8 mouse cellular contexts compared by ENCODE assay signal in genomic region chr6:43774490-43774889, GRCm38 (mm10).
DNase-seq lines count a peak whose midpoint lies in the region; ATAC-seq lines count a peak whose summit lies in the region.

No protein-coding gene starts in this region.

- no peak overlapping the region for H3K4me3 ChIP-seq in embryonic facial prominence, embryonic 14.5 days (ENCODE audit: low read depth, low read length)
- H3K4me3 ChIP-seq in embryonic facial prominence, embryonic 10.5 days, result no peak overlapping the region
- no peak overlapping the region for H3K4me3 ChIP-seq in liver, embryonic 12.5 days

- H3K4me1 ChIP-seq in embryonic facial prominence, embryonic 14.5 days (ENCODE audit: control insufficient read depth, insufficient read depth, low read length), result no peaks in the 10 kb centered on the region
- no peaks in the 10 kb centered on the region for H3K4me1 ChIP-seq in embryonic facial prominence, embryonic 10.5 days
- H3K4me1 ChIP-seq in liver, embryonic 12.5 days, result no peaks in the 10 kb centered on the region

- H3K9me3 ChIP-seq in embryonic facial prominence, embryonic 14.5 days (ENCODE audit: control insufficient read depth, low read length), result no peaks in the 10 kb centered on the region
- H3K9me3 ChIP-seq in embryonic facial prominence, embryonic 10.5 days, result no peaks in the 10 kb centered on the region
- H3K9me3 ChIP-seq in liver, embryonic 12.5 days (replicated peaks), result no peaks in the 10 kb centered on the region

- H3K27me3 ChIP-seq in embryonic facial prominence, embryonic 14.5 days (replicated peaks; ENCODE audit: control insufficient read depth, insufficient read depth, low read length), result no peaks in the 10 kb centered on the region
- H3K27me3 ChIP-seq in embryonic facial prominence, embryonic 10.5 days (replicated peaks; ENCODE audit: low read depth, poor library complexity, severe bottlenecking), result no peaks in the 10 kb centered on the region
- H3K27me3 ChIP-seq in liver, embryonic 12.5 days (replicated peaks), result no peaks in the 10 kb centered on the region

- no peak overlapping the region for H3K27ac ChIP-seq in embryonic facial prominence, embryonic 14.5 days (replicated peaks; ENCODE audit: low read depth, low read length)
- no peak overlapping the region for H3K27ac ChIP-seq in embryonic facial prominence, embryonic 10.5 days (replicated peaks)
- no peak overlapping the region for H3K27ac ChIP-seq in liver, embryonic 12.5 days

- H3K4me2 ChIP-seq in embryonic facial prominence, embryonic 14.5 days (ENCODE audit: low read depth, low read length), result no peak overlapping the region
- no peak overlapping the region for H3K4me2 ChIP-seq in liver, embryonic 12.5 days

- ATAC-seq in embryonic facial prominence, embryonic 14.5 days (ENCODE audit: low read depth), result no peak
- ATAC-seq in liver, embryonic 12.5 days, result no peak

- H3K9ac ChIP-seq in embryonic facial prominence, embryonic 14.5 days (ENCODE audit: low read depth, low read length), result no peak overlapping the region
- no peak overlapping the region for H3K9ac ChIP-seq in liver, embryonic 12.5 days

- peak; percentile 1 for DNase-seq in embryonic facial prominence, embryonic 14.5 days (ENCODE audit: low spot score)
- no peak for DNase-seq in embryonic facial prominence, embryonic 10.5 days (ENCODE audit: low spot score)
- peak; percentile 41 for DNase-seq in 416B (ENCODE audit: low read depth)
- peak; percentile 4 for DNase-seq in adrenal gland, postnatal 25 days
- peak; percentile 5 for DNase-seq in kidney, postnatal 14 days
- no peak for DNase-seq in urinary bladder, adult 2 months (ENCODE audit: low spot score)
- DNase-seq in spleen, postnatal 4 days (ENCODE audit: low spot score in 2 of 2), result no peak

- WGBS in embryonic facial prominence, embryonic 14.5 days, result 32% methylated on average over 4 of the region's 4 CpGs
- 44% methylated on average over 4 of the region's 4 CpGs for WGBS in embryonic facial prominence, embryonic 10.5 days
- WGBS in liver, embryonic 12.5 days (ENCODE audit: insufficient replicate concordance), result 65% methylated on average over 4 of the region's 4 CpGs

- no peaks in the 10 kb centered on the region for H3K36me3 ChIP-seq in embryonic facial prominence, embryonic 14.5 days (ENCODE audit: control insufficient read depth, insufficient read depth, low read length)
- H3K36me3 ChIP-seq in embryonic facial prominence, embryonic 10.5 days (replicated peaks), result no peaks in the 10 kb centered on the region
- H3K36me3 ChIP-seq in liver, embryonic 12.5 days, result no peaks in the 10 kb centered on the region

Comparison
In these comparisons a context has a peak if more than half of its experiments do, and no peak if none do; other contexts are left out.
1. DNase-seq: peak in embryonic facial prominence, embryonic 14.5 days (single experiment), 416B (single experiment), adrenal gland, postnatal 25 days (single experiment) and kidney, postnatal 14 days (single experiment); none in embryonic facial prominence, embryonic 10.5 days (single experiment), urinary bladder, adult 2 months (single experiment) and spleen, postnatal 4 days (0 of 2).